Mouse (Mus musculus) G1E (cell line): ENCODE data around the gene Foxk2.

Experiments
- CTCF ChIP-seq: IDR thresholded peaks from 2 replicates; pipeline ENCODE4 v1.5.1; 2012; ENCODE audit warnings: low read depth, low read length, inconsistent platforms, mixed read lengths
- GATA1 ChIP-seq: IDR thresholded peaks from 2 replicates; pipeline ENCODE4 v1.6.1; 2012; ENCODE audit warnings: borderline replicate concordance, low read length, inconsistent platforms, mixed read lengths
- GATA2 ChIP-seq: IDR thresholded peaks from 2 replicates; pipeline ENCODE4 v1.6.1; 2012; ENCODE audit warnings: low read depth, low read length, inconsistent platforms, borderline replicate concordance
- POLR2AphosphoS5 ChIP-seq: IDR thresholded peaks from 2 replicates; pipeline ENCODE4 v1.6.1; 2012; ENCODE audit warnings: low read depth, low read length, inconsistent platforms; ENCODE audit not compliant: insufficient replicate concordance
- TAL1 ChIP-seq: conservative IDR thresholded peaks from 2 replicates; pipeline ENCODE4 v1.6.1; 2012; ENCODE audit warnings: low read depth, low read length, inconsistent platforms, mixed read lengths

- TF ChIP-seq CTCF (no peak), GATA1 (no peak), TAL1 (no peak), POLR2AphosphoS5 (no peak), GATA2 (no peak)
Observed at GRCm38 (mm10) chr11:121228129-121229017, 31.4 kb upstream of the Foxk2 start.
